Mouse (Mus musculus): ENCODE results near the gene Vsig2. TPM values are rescaled to one million over a fixed set of nuclear protein-coding genes. Genes with fewer than 3 reads are reported as not detected.

Gene Vsig2
- total RNA-seq, 1 experiment from 2014 or later: not detected

Other genes with a start within 250 kb of the Vsig2 start
- 2.0 to 13.8 TPM (median 2.8 TPM) in 3 replicates for gene Ccdc15, start 190.8 kb upstream of the Vsig2 start, total RNA-seq (2017)
- gene Hepacam, start 171.9 kb upstream of the Vsig2 start, total RNA-seq (2017): not detected in 3 replicates
- not detected in 3 replicates for gene Robo4, start 137.4 kb upstream of the Vsig2 start, total RNA-seq (2017)
- gene Robo3, start 106.0 kb upstream of the Vsig2 start, total RNA-seq (2017): not detected in 3 replicates
- 20.9 to 44.1 TPM (median 28.5 TPM) in 3 replicates for gene Msantd2, start 49.9 kb upstream of the Vsig2 start, total RNA-seq (2017)
- 3.2 TPM in 1 of 3 replicates, not detected in the others for gene Esam, start 11.2 kb upstream of the Vsig2 start, total RNA-seq (2017)
- 6.3 to 35.0 TPM (median 6.9 TPM) in 3 replicates for gene Nrgn, start 13.6 kb downstream of the Vsig2 start, total RNA-seq (2017)
- 4.1 to 10.4 TPM (median 4.7 TPM) in 3 replicates for gene Siae, start 16.4 kb downstream of the Vsig2 start, total RNA-seq (2017)
- 1.3 to 3.3 TPM in 2 of 3 replicates, not detected in the other for gene Spa17, start 74.5 kb downstream of the Vsig2 start, total RNA-seq (2017)
- gene Tbrg1, start 118.1 kb downstream of the Vsig2 start, total RNA-seq (2017): 27.0 to 51.1 TPM (median 38.1 TPM) in 3 replicates
- gene Panx3, start 130.0 kb downstream of the Vsig2 start, total RNA-seq (2017): not detected in 3 replicates
- gene Olfr160, start 177.0 kb downstream of the Vsig2 start, total RNA-seq (2017): not detected in 3 replicates
- gene Olfr874, start 205.9 kb downstream of the Vsig2 start, total RNA-seq (2017): not detected in 3 replicates
- gene Olfr875, start 232.6 kb downstream of the Vsig2 start, total RNA-seq (2017): not detected in 3 replicates

Measured in monocyte, adult 5-6 weeks (primary cell).